Mouse (Mus musculus) liver, embryonic 13.5 days (tissue): ENCODE results near the gene Nabp2. TPM values are rescaled to one million over a fixed set of nuclear protein-coding genes. Genes with fewer than 3 reads are reported as not detected.

Source experiments
- ATAC-seq: fragments of 200-750 bp; cut with Nextera tagmentation; 2 replicates; pipeline ENCODE4 v1.8.0; 2017; ENCODE audit warnings: low read depth, mild to moderate bottlenecking, moderate number of reproducible peaks, moderate library complexity
- DNase-seq: peaks from one replicate; pipeline ENCODE4 v3.0.0; 2022
- H3K27ac ChIP-seq: fragments of 300-500 bp; sonication (generic); 2 replicates; pipeline ENCODE4 v1.5.1; 2015; ENCODE audit warnings: moderate library complexity, mild to moderate bottlenecking, inconsistent platforms
- H3K27me3 ChIP-seq: fragments of 300-500 bp; sonication (generic); 2 replicates; pipeline ENCODE4 v1.6.1; 2015; ENCODE audit warnings: mild to moderate bottlenecking, inconsistent platforms
- H3K36me3 ChIP-seq: fragments of 300-500 bp; sonication (generic); 2 replicates; pipeline ENCODE4 v1.6.1; 2015; ENCODE audit warnings: mild to moderate bottlenecking, inconsistent platforms
- H3K4me1 ChIP-seq: fragments of 300-500 bp; sonication (generic); replicated peaks from 2 replicates; pipeline ENCODE4 v1.6.1; 2015; ENCODE audit warnings: inconsistent platforms
- H3K4me2 ChIP-seq: fragments of 300-500 bp; sonication (generic); 2 replicates; pipeline ENCODE4 v1.6.1; 2015; ENCODE audit warnings: inconsistent platforms, mild to moderate bottlenecking, moderate library complexity
- H3K4me3 ChIP-seq: fragments of 300-500 bp; sonication (generic); replicated peaks from 2 replicates; pipeline ENCODE4 v1.5.1; 2015; ENCODE audit warnings: mild to moderate bottlenecking, inconsistent platforms
- H3K9ac ChIP-seq: fragments of 300-500 bp; sonication (generic); 2 replicates; pipeline ENCODE4 v1.6.1; 2015; ENCODE audit warnings: mild to moderate bottlenecking, inconsistent platforms
- H3K9me3 ChIP-seq: fragments of 300-500 bp; sonication (generic); replicated peaks from 2 replicates; pipeline ENCODE4 v1.6.1; 2016; ENCODE audit warnings: inconsistent platforms
- WGBS: fragments of 180-500 bp; shearing (Covaris S2); methylation state at CpG from one replicate; pipeline ENCODE4 v1.1.7; 2015; ENCODE audit not compliant: insufficient replicate concordance; 5-methylcytosine and 5-hydroxymethylcytosine counted together
- polyA plus RNA-seq: library from polyadenylated mRNA; unstranded; fragments of >200 nt; fragmentation: Nextera tagmentation; extraction: Ambion mirVana; gene quantifications from 2 replicates; pipeline ENCODE4 v1.2.1, GENCODE M21; 2015

Gene Nabp2
- polyA plus RNA-seq, 1 experiment from 2014 or later, result 57.3 TPM

DNA sequence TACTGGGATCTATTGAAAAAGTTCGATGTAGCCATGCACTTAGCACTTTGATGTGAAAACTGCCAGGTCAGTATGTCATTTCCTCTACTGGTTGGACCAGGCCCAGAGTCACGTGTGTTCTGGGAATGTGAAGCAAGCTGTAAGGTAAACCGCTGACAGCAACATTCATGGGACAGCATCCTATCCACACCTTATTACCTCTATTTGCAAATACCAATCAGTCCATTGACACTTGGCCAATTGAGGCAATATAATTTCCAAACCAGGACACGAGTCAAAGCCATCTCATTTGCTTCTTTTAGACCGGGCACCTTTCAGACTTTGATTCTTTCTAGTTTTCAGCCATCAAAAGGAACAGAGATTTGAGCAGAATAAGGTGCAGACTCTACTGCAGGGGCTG, 17.8 kb upstream of the Nabp2 start:
- WGBS, result 77% methylated on average over 5 of the region's 5 CpGs
- no peak overlapping the region for H3K9ac ChIP-seq
- no peak overlapping the region for H3K4me3 ChIP-seq
- peaks cover 7% of the 10 kb centered on the region for H3K4me1 ChIP-seq
- H3K27me3 ChIP-seq, result no peaks in the 10 kb centered on the region
- no peaks in the 10 kb centered on the region for H3K9me3 ChIP-seq
- no peak overlapping the region for H3K27ac ChIP-seq
- DNase-seq, result no peak
- H3K36me3 ChIP-seq, result peaks cover 35% of the 10 kb centered on the region
- ATAC-seq, result no peak
- H3K4me2 ChIP-seq, result no peak overlapping the region

DNA sequence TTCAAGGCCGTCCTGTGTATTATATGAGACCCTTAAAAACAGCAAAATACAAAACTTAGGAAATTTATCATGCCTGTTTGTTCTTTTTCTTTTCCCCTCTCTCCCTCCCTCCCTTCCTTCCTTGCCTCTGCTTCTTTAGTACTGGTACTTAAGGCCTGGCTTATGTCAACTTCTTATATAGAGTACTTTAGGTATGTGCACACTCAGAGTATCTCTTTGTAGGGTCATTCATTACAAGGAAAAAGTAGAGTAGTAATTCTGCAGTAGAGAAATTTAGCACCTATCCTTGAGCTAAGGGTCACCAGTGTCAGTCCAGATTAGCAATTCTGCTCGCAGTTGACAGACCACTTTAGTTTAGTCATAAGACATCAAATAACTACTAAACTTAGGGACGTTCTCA, 14.0 kb upstream of the Nabp2 start:
- ATAC-seq (no peak), DNase-seq (no peak)
- Histone ChIP-seq H3K4me3 (no peak overlapping the region), H3K27me3 (no peaks in the 10 kb centered on the region), H3K9ac (no peak overlapping the region), H3K27ac (no peak overlapping the region), H3K36me3 (peaks cover 47% of the 10 kb centered on the region), H3K4me1 (peaks cover 7% of the 10 kb centered on the region), H3K9me3 (no peaks in the 10 kb centered on the region), H3K4me2 (no peak overlapping the region)
- WGBS, result 68% methylated on average over 3 of the region's 3 CpGs

DNA sequence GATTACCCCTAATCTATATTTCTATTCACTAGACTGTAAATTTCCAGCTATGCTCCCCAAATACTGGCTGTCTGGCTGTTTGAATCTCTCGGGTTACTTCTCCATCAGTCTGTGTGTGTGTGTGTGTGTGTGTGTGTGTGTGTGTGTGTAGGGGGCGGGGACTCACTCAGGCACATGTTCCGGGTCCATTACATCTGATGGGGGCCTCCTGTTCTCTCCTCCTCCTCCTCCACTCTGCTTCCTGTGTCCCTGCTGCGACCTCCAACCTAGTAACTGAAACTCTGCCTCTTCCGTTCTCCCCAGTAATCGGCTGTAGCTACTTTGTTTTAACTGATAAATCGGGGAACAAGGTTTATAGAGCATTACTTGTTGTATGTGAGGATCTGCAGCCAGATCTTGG, 13.3 kb upstream of the Nabp2 start:
- Histone ChIP-seq H3K9me3 (no peaks in the 10 kb centered on the region), H3K27me3 (no peaks in the 10 kb centered on the region), H3K4me3 (no peak overlapping the region), H3K4me1 (peaks cover 7% of the 10 kb centered on the region), H3K4me2 (no peak overlapping the region), H3K36me3 (peaks cover 48% of the 10 kb centered on the region), H3K9ac (no peak overlapping the region), H3K27ac (no peak overlapping the region)
- no peak for DNase-seq
- no peak for ATAC-seq
- 27% methylated on average over 7 of the region's 7 CpGs for WGBS

DNA sequence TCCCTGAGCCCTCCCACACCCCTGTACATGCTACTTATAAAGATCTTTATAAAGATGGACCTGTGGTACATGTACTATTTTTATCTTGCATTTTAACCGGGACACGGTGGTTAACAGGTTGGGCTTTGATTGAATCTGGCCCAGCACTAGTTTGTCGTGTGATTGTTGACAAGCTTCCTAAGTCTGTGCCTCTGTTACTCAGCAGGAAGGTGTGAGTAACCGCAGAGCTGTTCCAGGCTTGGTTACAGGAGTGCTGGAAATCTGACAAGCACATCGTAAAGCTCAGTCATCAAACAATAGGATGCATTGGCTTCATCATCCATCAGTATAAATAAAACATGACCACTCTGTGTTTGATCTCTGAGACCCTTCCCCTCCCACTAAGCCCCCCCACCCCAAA, 11.1 kb upstream of the Nabp2 start:
- ATAC-seq, result no peak
- no peak for DNase-seq
- Histone ChIP-seq H3K27ac (no peak overlapping the region), H3K4me3 (no peak overlapping the region), H3K9ac (no peak overlapping the region), H3K36me3 (peaks cover 54% of the 10 kb centered on the region), H3K27me3 (no peaks in the 10 kb centered on the region), H3K4me2 (no peak overlapping the region), H3K4me1 (peaks cover 7% of the 10 kb centered on the region), H3K9me3 (no peaks in the 10 kb centered on the region)
- WGBS, result 56% methylated on average over 5 of the region's 5 CpGs

DNA sequence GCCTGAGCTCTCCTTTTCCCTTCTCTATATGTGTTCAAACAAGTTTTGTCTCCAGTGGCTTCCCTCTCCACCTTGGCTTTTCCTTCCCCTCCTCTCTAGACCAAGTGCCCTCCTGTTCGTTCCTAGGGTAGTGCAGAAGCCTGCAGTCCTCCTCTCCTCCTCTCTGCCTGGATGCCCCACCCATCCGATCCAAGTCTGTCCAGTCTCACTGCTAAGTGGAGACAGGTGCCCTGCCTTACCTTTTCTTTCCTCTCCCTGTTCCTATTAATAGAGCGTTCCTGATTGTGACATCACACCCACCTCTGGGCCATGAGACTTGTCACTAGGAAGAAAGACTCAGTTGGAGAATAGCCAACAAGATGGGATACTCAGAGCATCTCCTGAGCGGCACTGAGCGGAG, 3.6 kb upstream of the Nabp2 start:
- Histone ChIP-seq H3K4me1 (peaks cover 49% of the 10 kb centered on the region), H3K9me3 (no peaks in the 10 kb centered on the region), H3K9ac (no peak overlapping the region), H3K4me2 (no peak overlapping the region), H3K4me3 (no peak overlapping the region), H3K36me3 (peaks cover 47% of the 10 kb centered on the region), H3K27me3 (no peaks in the 10 kb centered on the region), H3K27ac (no peak overlapping the region)
- WGBS, result 78% methylated on average over 5 of the region's 5 CpGs
- no peak for DNase-seq
- ATAC-seq, result no peak

DNA sequence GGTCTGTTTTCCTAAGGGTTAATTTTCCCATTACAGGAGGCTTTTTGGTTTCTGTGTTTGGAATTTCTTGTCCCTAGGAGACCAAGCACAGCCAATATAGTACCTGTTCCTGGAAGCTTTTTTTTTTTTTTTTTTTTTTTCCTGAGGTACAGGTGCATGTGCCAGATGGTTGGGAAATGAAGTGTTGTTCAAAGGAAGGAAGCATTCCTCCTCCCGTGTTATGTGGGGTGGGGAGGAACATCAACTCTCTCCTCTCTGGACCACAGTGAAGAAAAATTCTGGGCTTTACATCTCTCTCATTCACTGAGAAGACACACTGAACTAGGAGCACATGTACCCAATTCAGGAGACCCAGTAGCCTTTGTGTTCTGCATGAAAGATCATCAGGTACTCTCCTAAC, 1.8 kb upstream of the Nabp2 start:
- no peak for DNase-seq
- H3K4me1 ChIP-seq, result peaks cover 61% of the 10 kb centered on the region
- peak overlapping the region; percentile 84; the same call in 1 of the 2 replicates for H3K4me3 ChIP-seq
- peaks cover 35% of the 10 kb centered on the region for H3K36me3 ChIP-seq
- no peak for ATAC-seq
- peak overlapping the region; percentile 88; the same call in 1 of the 2 replicates for H3K9ac ChIP-seq
- H3K4me2 ChIP-seq, result peak overlapping the region; percentile 87
- WGBS, result 54% methylated on average over 1 of the region's 1 CpGs
- no peaks in the 10 kb centered on the region for H3K27me3 ChIP-seq
- no peaks in the 10 kb centered on the region for H3K9me3 ChIP-seq
- H3K27ac ChIP-seq, result no peak overlapping the region

DNA sequence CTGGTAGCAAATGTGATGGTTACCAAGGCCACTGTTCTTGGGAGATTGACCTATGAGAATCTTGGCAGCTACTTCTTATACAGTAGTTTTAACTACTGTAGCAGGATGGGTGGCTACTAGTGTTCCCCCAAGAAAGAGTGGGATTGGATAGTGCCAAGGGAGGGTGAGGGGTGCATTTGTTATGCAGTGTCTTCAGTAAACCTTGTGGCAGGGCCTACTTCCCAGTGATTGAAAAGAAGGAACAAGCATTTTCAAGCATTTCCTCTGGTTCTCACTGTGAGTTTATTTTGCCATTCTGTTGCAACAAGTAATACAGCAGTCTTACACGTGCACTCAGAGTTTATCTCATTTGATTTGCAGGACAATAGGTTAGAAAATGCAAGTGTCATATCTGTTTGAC, 1.3 kb upstream of the Nabp2 start:
- H3K4me3 ChIP-seq, result peak overlapping the region; percentile 84
- 8% methylated on average over 1 of the region's 1 CpGs for WGBS
- peak overlapping the region; percentile 80 for H3K27ac ChIP-seq
- H3K9me3 ChIP-seq, result no peaks in the 10 kb centered on the region
- DNase-seq (no peak), ATAC-seq (no peak)
- H3K27me3 ChIP-seq, result no peaks in the 10 kb centered on the region
- peaks cover 65% of the 10 kb centered on the region for H3K4me1 ChIP-seq
- peak overlapping the region; percentile 88 for H3K9ac ChIP-seq
- H3K4me2 ChIP-seq, result peak overlapping the region; percentile 87
- peaks cover 36% of the 10 kb centered on the region for H3K36me3 ChIP-seq

DNA sequence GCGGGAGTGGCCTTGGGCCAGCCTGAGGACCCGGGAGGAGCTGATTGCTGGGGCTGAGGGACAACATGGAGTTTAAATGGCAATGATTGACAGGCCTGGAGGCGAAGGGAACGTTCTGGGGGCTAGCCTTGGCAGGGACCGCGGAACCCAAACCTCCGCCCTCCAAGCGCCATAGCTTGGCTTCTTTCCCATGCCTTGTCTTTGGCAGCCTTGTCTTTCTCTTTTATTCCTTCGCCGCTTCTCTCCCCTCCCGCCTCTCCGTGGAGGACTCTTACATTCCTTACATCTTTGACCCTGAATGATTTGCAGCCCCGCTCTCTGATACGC, 726 bp upstream of the Nabp2 start:
- peaks cover 65% of the 10 kb centered on the region for H3K4me1 ChIP-seq
- under 1% methylated on average over 14 of the region's 14 CpGs for WGBS

DNA sequence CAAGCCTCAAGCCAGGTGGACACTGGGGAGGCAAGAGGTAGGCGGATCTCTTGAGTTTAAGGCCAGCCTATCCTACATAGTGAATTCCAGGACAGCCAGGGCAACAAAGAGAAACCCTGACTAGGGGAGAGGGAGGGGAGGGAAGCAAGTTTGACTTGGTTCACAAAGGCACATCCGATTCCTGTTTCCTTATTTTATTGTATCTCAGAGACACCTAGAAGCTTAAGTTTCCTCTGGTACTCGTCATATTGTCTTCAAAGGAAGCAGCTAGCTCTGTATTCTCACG, 789 bp downstream of the Nabp2 start:
- Histone ChIP-seq H3K4me3 (peak overlapping the region; percentile 84), H3K4me2 (peak overlapping the region; percentile 87), H3K4me1 (peaks cover 60% of the 10 kb centered on the region), H3K27me3 (no peaks in the 10 kb centered on the region), H3K9ac (peak overlapping the region; percentile 88), H3K27ac (peak overlapping the region; percentile 80), H3K9me3 (no peaks in the 10 kb centered on the region), H3K36me3 (peaks cover 31% of the 10 kb centered on the region)
- ATAC-seq, result no peak
- 27% methylated on average over 4 of the region's 4 CpGs for WGBS
- no peak for DNase-seq

More for the DNA sequence above, 726 bp upstream of the Nabp2 start:
- peak overlapping the region; percentile 80 for H3K27ac ChIP-seq
- H3K9me3 ChIP-seq, result no peaks in the 10 kb centered on the region
- peak overlapping the region; percentile 87 for H3K4me2 ChIP-seq
- peaks cover 30% of the 10 kb centered on the region for H3K36me3 ChIP-seq
- ATAC-seq (no peak), DNase-seq (no peak)
- peak overlapping the region; percentile 88 for H3K9ac ChIP-seq
- H3K4me3 ChIP-seq, result peak overlapping the region; percentile 84
- no peaks in the 10 kb centered on the region for H3K27me3 ChIP-seq

DNA sequence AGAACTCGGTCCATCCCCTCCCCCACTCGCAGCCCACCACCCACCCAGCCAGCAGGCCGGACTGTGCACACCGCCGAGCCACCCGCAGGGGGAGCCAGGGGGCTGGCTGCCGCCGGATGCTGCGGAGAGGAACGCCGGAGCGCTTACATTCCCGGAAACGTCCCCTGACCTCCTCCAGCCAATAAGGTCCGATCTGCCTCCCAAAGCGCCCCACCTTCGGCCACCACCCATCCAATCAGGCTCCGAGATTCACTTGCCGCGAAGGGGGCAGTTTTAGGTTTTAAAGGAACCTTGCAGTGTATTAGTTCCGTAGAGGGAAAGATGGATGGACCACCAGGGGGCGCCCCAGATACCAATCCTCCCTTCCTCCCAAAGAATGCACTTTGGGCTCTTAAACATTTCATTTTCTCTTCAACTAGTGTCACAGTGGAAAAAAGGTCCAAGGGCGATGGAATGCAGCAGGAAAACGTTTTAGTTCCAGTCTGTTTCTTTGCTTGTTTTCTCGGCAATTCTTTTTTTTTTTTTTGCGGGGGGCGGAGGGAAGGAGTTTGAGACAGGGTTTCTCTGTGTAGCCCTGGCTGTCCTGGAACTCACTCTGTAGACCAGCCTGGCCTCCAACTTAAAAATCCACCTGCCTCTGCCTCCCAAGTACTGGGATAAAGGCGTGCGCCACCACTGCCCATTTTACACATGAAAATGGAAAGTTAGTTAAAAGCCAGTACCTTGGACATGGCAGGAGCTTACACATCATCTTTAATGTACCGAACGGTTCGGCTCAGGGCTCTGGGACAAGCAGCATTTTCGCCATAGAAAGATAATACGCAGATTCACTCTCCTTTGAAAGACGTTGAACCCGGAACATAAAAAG, 1.4 kb downstream of the Nabp2 start:
- ATAC-seq (peak; percentile 86), DNase-seq (peak; percentile 98)
- peak overlapping the region; percentile 88 for H3K9ac ChIP-seq
- peak overlapping the region; percentile 84 for H3K4me3 ChIP-seq
- H3K27me3 ChIP-seq, result no peaks in the 10 kb centered on the region
- peaks cover 26% of the 10 kb centered on the region for H3K36me3 ChIP-seq
- WGBS, result 4% methylated on average over 36 of the region's 36 CpGs
- peaks cover 57% of the 10 kb centered on the region for H3K4me1 ChIP-seq
- peak overlapping the region; percentile 81 for H3K27ac ChIP-seq
- H3K9me3 ChIP-seq, result no peaks in the 10 kb centered on the region
- H3K4me2 ChIP-seq, result peak overlapping the region; percentile 87

DNA sequence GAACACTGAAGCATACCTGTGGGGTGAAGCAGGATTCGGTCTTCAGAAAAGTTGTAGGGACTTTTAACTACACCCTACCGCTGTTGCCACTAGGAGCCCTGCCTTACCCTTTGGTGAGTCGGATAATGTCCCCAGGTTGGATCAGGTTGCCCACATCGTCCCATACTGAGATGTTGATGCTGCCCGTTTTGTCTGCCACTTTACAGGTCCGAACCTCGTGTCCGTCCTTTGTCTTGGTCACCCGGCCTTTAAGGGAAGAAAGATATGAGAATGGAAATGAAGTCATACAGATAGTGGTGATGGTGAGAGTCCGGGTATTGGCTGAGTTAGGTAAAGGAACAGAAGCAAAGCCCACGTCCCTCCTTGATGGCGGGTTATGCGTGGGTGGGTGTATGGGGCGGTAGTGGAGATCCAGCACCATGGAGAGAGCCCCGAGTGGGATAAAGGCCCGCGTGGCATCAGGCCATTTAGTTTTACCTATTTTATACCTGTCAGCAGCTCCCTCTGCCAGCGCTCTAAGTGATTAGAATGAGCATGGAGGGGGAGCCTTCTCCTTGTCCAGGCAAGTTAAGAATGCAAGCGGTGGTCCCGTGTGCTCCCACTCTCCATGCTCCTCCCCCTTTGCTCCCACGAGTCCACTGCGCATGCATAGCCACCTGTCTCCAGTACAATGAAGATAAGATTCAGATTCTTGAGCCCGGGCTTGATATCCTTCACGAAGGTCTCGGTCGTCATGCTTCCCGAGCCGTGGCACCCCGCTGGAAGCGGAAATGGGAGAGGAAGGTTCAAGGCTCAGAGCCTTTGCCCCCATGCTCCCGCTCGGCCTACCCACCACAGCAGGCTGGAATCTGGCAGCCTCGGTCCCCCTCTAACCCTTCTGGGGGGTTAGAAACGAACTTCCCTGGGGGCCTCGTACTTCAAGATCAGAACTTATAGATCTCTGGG, 2.4 kb downstream of the Nabp2 start:
- H3K27ac ChIP-seq, result peak overlapping the region; percentile 81
- no peak for DNase-seq
- H3K9ac ChIP-seq, result peak overlapping the region; percentile 85
- no peak for ATAC-seq
- H3K4me1 ChIP-seq, result peaks cover 47% of the 10 kb centered on the region
- H3K9me3 ChIP-seq, result no peaks in the 10 kb centered on the region
- 15% methylated on average over 35 of the region's 35 CpGs for WGBS
- peaks cover 22% of the 10 kb centered on the region for H3K36me3 ChIP-seq
- peak overlapping the region; percentile 84 for H3K4me3 ChIP-seq
- H3K4me2 ChIP-seq, result peak overlapping the region; percentile 87
- no peaks in the 10 kb centered on the region for H3K27me3 ChIP-seq
